Mouse (Mus musculus): Measurements from ENCODE around the gene Nqo1.

- TF ChIP-seq MAFK (IDR thresholded peaks at IDR 0.05; ENCODE audit: insufficient read depth, low read depth, low read length): no peak
- no peak for TF ChIP-seq HCFC1 (IDR thresholded peaks at IDR 0.05; ENCODE audit: borderline replicate concordance, insufficient read depth, low read length)
- TF ChIP-seq ZC3H11A (IDR thresholded peaks at IDR 0.05; ENCODE audit: borderline replicate concordance, low read depth, low read length): no peak
- TF ChIP-seq ZNF384 (IDR thresholded peaks at IDR 0.05; ENCODE audit: low read depth, low read length): no peak
These were observed 44.7 kb upstream of the Nqo1 start for GRCm38 (mm10) chr8:107447713-107448112.

All from ES-E14 (cell line).